Mouse (Mus musculus): ENCODE results near the gene Ndufa13.

Gene Ndufa13

DNA sequence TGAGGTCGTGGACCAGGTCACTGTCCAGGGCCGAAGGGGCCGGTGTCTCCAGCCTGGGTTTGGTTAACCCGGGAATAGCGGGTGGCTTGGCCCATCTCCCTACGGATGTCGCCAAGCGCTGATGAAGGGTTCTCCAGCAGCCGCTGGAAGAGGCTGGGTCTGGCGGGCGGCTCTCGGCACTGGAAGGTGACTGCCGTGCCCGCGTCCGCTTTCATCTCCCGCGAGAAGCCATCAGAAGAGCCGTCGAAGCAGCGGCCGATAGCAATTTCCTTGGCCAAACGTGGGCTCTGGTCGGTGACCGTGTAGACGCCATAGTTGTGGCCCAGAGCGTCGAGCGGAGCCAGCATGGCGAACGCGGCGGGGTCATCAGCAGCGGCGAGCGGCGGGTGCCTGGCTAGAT is 21.5 kb downstream of the Ndufa13 start:
- DNase-seq (ENCODE audit: low read depth, low spot score): no peak

DNA sequence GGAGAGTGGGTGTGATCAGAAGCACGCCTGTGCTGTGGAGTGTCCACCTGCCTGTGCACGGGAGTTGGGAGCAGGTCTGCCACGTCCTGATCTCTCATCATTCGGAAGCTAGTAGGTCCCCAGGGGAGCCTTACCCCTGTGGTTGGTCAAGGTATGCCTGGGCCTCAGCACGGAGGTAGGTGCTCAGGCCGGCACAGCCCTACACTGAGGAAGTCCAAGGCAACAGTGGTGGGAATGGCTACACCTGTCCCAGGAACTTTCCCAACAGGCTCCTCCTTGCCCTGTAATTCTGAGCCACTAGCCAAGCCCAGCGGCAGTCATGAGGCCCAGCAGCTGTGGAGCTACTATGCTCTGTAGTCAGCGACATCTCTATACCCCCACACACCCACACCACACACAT is 22.7 kb downstream of the Ndufa13 start:
- DNase-seq (ENCODE audit: low read depth, low spot score): no peak

DNA sequence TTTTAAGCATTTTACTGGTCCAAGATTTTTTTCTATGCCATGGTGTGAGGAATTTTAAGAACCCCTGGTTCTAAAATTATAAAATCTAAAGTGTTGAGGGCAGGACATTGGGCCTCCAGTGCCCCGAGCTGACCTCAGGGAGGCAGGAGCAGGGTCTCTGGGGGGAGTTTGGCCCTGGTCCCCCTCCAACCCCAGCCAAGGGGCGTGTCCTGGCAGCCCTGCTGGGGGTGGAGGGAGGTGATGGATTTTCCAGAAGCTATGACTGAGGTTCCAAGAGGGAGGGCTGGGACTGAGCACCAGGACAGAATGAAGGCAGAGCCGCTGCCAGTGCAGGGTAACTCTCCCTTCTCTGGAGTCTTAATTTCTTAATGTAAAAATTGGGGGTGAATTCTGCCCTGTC is 24.4 kb downstream of the Ndufa13 start:
- DNase-seq (ENCODE audit: low read depth, low spot score): no peak

DNA sequence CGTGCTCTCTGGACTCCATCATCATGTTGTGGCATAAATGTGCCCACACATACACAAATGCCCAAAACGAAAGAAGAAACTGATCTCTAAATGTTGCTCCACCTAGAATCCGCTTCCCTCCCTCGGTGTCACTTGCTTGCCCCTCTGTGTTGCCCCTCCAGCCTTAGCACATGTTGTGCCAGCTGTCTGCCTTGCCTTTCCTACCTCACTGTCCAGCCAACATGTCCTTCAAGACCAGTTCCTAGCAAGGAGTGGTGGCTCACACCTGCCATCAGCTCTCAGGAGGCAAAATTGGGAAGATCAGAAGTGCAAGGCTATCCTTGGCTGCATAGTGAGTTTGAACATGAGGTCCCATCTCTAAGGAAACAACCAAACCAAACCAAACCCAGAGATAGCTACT is 25.0 kb downstream of the Ndufa13 start:
- no peak for DNase-seq (ENCODE audit: low read depth, low spot score)

DNA sequence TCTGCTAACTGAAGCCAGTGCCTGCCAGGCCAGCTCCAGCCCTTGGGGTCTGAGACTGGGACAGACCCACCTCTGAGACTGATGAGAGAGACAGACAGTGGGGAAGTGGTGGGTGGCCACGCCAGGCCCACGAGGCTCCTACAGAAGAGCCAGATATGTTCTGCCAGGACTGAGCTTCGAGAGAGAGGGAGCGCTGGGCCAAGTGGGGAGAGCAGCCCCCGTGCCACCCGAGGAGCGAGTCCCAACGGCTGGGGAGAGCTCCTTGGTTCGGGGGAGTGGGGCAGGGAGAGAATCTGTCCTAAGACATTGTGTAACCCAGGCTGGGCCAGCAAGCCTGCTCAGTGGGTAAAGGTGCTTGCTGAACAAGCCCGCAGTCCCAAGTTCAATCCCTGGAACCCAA is 25.4 kb downstream of the Ndufa13 start:
- DNase-seq (ENCODE audit: low read depth, low spot score): no peak

DNA sequence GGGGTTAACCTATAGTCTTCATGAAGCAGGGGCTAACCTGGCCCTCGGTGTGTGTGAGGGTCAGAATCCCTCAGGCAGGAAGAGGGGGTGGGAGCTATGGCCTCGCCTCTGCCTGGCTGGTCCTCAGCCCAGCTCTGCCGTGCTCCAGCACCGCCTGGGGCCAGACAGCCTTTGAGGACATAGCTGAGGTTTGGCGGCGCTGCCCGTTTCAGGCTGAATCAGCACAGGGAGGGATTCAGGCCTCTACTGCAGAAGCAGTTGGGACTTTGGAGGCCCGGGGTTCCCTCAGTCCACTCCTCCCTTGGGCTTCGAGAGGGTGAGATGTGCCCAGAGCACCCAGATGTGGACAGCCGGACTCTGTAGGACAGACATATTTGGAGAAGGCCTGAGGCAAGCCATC is 26.3 kb downstream of the Ndufa13 start:
- no peak for DNase-seq (ENCODE audit: low read depth, low spot score)

DNA sequence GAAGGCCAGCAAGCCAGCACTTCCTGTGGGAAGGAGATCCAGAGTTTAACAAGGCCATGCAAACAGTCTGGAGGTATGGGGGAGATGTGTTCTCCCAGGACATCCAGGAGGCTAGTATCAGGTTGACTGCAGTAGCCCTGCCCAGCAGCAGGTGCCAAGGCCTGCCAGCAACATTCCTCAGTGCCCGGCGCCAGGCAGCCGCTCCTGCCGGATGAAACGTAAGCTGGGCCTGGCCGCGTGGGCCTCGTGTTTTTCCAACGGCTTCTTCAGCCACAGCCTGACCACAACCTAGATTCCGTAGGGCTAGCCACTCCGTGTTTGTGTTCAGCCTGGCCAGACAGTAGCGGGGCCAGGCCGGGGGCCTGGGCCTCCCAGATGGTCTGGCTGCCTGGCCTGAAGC is 27.7 kb downstream of the Ndufa13 start:
- no peak for DNase-seq (ENCODE audit: low read depth, low spot score)

DNA sequence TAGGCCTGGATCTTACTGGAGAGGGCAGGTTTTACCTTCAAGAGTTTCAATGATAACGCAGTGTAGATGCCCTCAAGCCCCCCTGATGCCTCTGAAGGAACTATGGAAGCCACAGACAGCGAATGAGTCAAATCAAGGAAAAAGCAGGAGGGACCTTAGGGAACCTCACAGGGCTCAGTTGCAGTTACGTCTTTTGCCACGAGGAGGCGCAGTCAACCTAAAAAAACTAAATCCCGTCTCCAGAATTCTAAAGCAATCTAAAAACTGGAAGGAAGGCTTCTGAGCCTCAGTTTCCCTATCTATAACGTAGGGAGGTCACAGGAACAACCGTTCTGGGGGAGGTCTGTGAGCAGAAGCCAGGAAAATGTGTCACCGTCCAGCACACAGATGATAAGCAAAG is 28.2 kb downstream of the Ndufa13 start:
- peak; percentile 77 for DNase-seq (ENCODE audit: low read depth, low spot score)

DNA sequence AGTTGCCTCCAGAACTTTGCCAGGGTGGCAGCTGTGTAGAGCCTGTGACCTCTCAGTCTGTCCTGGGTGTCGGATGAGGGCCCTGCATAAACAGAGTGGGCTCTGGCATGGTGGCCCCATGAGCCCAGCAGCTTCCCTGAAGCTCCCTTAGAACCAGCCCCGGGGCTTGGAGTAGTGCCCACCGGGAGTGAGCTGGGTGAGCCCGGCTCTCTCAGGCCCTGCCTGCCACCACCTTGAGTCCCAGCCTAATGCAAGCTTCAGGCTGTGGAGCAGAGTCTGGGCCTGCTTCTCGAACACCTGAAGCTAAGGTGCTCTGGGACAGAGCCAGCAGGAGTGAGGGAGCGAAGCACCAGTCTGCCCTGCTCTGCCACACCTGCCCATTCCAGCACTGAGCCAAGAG is 31.5 kb downstream of the Ndufa13 start:
- DNase-seq (ENCODE audit: low read depth, low spot score): no peak

DNA sequence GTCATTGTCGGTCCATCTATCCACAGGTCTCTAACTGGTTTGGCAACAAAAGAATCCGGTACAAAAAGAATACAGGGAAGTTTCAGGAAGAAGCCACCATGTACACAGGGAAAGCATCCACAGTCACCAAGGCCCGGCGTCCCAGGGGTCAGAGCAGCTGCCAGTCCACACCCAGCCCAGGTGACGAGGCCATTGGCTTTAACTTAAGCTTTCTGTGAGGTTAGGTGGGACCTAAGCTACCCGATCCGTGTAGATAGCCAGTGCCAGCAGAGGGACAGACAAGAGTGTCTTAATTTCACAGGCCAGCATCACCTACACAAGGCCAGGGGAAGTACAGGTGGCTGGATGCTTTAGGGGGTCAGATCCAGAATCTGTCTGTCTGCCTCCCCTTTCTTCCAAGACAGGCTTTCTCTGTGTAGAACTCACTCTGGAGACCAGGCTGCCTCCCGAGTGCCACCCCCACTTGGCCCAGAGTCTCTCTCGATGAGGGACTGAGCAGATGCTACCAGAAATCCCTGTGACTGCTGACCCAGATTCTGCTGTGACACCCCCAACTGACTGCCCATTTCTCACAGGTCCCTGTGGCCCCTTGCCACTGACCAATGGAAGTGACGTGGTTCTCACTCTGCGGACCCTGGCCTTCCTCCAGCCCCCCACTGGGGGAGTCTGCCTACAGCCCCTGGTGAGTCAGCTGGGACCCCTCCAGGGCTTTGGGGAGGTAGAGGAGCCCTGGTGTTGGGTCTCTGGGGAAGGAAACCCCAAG is 32.2 kb downstream of the Ndufa13 start:
- DNase-seq (ENCODE audit: low read depth, low spot score): peak; percentile 82

DNA sequence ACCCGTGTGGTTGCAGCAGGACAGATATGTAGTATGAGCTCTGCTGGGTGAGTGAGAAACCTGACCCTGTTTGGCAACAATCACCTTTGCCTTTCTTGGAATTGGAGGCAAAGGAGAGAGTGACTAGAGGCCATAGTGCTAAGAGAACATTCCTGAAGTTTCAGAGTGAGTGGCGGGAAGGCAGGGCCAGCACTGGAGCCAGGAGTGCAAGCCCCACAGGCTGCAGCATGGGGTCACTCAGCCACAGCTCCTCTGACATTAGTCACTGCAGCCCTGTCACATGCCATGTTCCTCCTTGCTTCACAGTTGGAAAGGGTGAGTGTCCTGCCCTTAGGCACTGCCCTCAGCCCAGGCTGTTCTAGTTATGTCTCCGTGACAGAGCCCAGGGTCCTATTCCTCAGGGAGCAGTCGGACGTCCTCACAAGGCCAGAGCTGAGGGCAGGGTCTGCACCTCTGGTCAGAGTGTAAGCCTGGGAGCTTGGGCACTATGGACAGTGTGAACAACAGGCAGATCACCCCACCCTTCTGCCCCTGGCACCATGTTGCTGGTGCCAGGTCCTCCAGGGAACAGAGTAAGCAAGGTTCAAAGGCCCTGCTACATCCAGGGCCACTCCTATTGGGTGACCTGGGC is 34.5 kb downstream of the Ndufa13 start:
- no peak for DNase-seq (ENCODE audit: low read depth, low spot score)

DNA sequence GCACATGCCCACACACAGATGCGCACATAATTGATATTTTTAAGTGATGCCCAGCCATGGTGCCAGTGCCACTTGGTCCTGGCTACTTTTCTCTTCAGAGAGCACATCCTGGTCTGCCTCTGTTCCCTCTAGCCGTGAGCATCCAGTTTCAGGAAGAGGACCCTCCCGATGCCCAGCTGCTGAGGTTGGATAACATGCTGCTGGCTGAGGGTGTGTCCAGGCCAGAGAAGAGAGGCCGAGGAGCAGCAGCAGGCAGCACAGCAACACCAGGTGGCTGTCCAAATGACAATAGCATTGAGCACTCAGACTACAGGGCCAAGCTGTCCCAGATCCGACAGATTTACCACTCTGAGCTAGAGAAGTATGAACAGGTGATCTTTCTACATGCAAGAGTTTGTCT is 38.2 kb downstream of the Ndufa13 start:
- DNase-seq (ENCODE audit: low read depth, low spot score): no peak

DNA sequence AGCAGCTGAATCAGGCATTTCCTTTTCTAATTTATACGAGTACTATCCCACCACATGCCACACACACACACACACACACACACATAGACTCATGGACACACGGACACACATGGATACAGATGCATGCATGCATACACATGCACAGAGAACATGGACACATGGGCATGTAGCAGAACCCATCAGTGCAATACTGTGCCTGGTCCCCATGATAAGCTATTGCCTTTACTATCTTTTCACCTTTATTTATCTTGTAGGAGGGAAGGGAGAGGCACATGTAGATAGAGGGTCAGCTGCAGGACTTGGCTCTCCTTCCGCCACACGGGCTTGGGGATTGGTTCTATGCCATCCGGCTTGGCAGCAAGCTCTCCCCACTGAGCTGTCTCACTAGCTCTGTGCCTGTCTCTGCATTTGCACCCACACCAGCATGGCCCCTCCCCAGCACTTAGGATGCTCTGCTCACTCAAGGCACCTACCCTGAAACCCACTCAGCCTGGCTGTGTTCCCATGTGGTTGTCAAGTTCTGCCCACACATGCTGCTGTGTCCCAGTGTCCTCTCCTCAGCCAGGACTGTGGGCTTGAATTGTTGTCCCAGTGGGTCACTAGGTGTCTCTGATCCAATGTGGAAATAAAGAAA is 38.9 kb downstream of the Ndufa13 start:
- peak; percentile 65 for DNase-seq (ENCODE audit: low read depth, low spot score)

DNA sequence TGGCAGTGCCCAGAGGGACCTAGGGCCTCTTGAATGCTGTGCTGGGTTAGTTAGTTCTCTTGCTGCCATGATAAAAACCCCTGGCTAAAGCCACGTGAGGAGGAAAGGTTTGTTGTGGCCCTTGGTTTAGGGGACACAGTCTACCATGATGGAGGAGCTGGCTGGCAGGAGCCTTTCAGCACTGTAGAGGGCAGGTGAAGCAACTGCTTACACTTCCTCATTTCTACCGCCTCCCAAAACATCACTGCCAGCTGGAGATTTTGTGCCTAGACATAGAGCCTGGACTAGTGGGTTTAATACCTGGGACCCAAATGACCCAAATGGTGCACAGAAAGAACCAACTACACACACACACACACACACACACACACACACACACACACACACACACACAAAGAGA is 41.1 kb downstream of the Ndufa13 start:
- DNase-seq (ENCODE audit: low read depth, low spot score): no peak

DNA sequence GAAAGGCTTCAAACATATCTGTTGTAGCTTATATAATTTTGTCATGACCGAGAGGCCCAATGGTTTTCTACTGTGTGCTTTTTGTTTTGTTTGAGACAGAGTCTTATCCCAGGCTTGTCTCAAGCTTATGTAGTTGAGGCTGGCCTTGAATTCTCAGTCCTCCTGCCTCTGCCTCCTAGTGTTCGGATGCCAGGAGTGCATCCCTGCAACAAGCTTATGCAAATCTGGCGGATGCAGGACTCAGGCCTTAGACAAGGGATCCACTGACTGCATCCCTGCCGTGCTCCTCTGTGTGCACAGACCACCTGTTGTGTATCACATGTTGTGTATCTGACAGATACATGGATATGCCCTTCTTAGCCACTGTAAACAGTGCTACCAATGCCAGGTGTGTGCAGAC is 41.6 kb downstream of the Ndufa13 start:
- DNase-seq (ENCODE audit: low read depth, low spot score): no peak

DNA sequence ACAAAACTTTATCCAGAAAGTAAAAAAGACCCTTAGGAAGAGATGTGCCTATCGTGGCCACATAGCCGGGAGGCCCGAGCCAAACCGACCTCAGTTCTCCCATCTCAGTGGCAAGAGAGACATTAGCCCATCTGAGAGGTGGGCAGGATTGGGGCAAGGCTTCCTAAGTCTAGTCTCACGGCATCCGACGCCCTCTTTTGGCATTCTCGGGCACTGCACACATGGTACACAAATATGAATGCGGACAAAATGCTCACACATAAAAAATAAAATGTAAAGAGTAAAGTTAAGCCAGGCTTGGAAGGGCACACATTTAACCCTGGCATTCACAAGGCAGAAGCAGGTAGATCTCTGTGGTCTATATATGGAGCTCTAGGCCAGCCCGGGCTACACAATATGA is 48.5 kb downstream of the Ndufa13 start:
- no peak for DNase-seq (ENCODE audit: low read depth, low spot score)

DNA sequence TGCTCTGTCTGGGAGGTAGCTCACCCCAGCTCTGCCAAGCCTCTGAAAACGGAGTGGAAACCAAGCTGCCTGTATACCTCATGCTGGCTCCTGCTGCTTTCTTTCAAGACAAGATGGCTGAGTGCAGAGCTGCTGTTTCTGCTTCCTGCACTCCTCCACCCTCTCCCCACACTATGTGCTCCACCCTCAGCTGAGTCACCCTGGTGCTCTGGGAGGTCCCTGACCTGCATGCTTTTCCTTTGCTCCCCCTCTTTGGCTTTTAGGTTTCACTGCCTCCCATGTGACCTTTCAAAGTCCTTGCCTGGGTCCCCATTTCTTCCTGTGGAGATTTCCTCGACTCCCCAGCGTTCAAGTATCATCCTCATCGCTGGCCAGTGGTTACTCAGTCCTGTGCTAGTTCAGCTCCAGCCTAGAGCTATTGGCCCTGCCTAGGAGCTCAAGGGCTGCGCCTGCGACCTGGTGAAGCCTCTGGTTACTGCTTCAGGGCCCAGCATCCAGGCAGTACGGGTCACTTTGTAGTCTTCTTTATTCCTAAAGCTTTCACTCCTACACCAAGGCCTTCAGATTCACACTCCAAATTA is 51.3 kb downstream of the Ndufa13 start:
- peak; percentile 40 for DNase-seq (ENCODE audit: low read depth, low spot score)

DNA sequence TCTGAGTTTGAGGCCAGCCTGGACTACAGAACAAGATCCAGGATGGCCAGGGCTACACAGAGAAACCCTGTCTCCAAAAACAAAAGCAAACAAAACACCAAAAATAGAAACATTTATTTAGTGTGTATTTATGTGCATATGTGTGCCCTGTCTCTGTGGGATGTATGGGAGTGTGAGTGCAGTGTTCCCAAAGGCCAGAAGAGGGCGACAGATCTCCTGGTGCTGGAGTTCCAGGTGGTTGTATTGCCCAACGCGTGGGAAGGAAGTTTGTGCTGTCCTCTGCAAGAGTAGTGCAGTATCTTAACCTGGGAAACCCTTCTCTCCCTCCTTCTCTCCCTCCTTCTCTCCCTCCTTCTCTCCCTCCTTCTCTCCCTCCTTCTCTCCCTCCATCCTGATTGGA is 52.5 kb downstream of the Ndufa13 start:
- DNase-seq (ENCODE audit: low read depth, low spot score): no peak

DNA sequence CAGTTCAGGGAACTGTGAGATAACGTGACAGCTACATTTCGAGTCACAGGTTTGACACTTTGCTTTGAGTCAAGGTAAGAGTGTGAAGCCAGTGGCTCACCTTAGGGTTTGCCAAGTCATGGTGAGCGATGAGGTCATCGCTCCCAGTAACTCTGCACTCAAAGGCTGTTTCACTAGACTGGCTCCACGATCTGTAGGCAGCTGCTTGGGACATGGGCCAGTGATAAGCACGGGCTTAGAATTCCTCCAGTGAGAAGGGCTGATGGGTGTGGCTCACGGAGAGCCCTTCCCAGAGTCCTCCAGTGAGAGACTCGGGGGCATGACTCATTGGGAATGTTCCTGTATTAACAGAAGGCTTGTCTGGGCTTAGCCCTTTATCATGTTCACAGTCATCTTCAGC is 53.4 kb downstream of the Ndufa13 start:
- DNase-seq (ENCODE audit: low read depth, low spot score): no peak

DNA sequence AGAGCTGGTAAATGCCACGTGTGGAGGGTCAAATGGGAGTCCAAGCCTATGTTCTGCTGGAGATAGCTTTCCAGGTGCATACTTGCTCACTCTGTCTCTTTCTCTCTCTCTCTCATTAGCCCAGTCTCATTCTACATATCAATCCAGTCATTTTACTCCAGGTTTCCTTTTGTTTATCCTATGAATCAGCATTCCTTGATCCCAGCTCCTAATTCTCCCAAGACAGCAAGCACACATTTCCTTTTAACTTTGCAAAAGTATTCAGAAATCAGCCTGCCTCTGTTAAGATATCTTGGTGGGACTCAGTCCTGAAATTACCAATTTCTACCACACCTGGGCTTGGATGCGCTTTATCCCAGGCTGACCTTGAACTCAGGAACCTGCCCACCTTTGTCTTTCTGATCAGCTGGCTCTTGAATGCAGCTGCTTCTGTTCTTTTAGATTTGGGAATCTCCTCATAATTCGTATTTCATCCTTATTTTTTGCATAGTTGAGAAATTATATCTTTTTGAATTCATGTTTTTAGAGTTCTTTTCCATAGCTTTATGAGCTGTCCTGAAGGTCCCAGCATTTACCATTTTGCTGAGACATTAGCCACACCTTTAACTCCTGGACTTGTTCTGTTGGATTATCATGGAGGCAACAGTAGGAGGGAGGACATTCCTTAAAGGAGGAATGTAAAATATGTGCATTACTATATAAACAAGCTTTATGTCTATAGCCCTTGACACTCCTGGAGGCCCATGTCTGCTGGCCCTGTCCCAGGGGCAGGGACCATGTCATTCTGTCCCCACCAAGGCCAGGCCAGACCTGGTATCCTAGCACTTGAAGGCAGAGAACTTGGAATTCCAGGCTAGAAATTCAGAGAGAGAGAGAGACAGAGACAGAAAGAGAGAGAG is 54.9 kb downstream of the Ndufa13 start:
- DNase-seq (ENCODE audit: low read depth, low spot score): no peak
